Mouse (Mus musculus): ENCODE results near the gene Kcnj14. TPM values are rescaled to one million over a fixed set of nuclear protein-coding genes. Genes with fewer than 3 reads are reported as not detected.
A peak's percentile ranks its signal among the peaks of the same experiment; 100 is the strongest.

The Kcnj14 gene
- total RNA-seq, 2 experiments from 2014 or later, result 0.09 to 0.38 TPM

GRCm38 (mm10) chr7:45833148-45833790 lies 8.7 kb upstream of the Kcnj14 start:
- no peak for ATAC-seq (replicated peaks; ENCODE audit: low FRiP score, poor library complexity, severe bottlenecking)

GRCm38 (mm10) chr7:45832428-45832827 lies 7.8 kb upstream of the Kcnj14 start:
- no peak for ATAC-seq (replicated peaks; ENCODE audit: low FRiP score, poor library complexity, severe bottlenecking)

GRCm38 (mm10) chr7:45831128-45831525 lies 6.5 kb upstream of the Kcnj14 start:
- ATAC-seq (replicated peaks; ENCODE audit: low FRiP score, poor library complexity, severe bottlenecking), result no peak

- ATAC-seq (replicated peaks; ENCODE audit: low FRiP score, poor library complexity, severe bottlenecking), result peak; percentile 78
Observed at GRCm38 (mm10) chr7:45830427-45831127, 6.0 kb upstream of the Kcnj14 start, which contains the start of gene Grwd1. Gene Grwd1, minus strand, starts transcription at chr7:45830944.

- no peak for ATAC-seq (replicated peaks; ENCODE audit: low FRiP score, poor library complexity, severe bottlenecking)
Observed at GRCm38 (mm10) chr7:45826631-45827030, 2.0 kb upstream of the Kcnj14 start.

GRCm38 (mm10) chr7:45820913-45821312 lies 3.7 kb downstream of the Kcnj14 start:
- no peak for ATAC-seq (replicated peaks; ENCODE audit: low FRiP score, poor library complexity, severe bottlenecking)

- ATAC-seq (replicated peaks; ENCODE audit: low FRiP score, poor library complexity, severe bottlenecking), result no peak
Observed at GRCm38 (mm10) chr7:45819843-45820242, 4.7 kb downstream of the Kcnj14 start.

- ATAC-seq (replicated peaks; ENCODE audit: low FRiP score, poor library complexity, severe bottlenecking), result no peak
Observed at GRCm38 (mm10) chr7:45815984-45816351, 8.6 kb downstream of the Kcnj14 start.

GRCm38 (mm10) chr7:45815323-45815983 lies 9.1 kb downstream of the Kcnj14 start:
- ATAC-seq (replicated peaks; ENCODE audit: low FRiP score, poor library complexity, severe bottlenecking), result no peak

GRCm38 (mm10) chr7:45814841-45815240 lies 9.7 kb downstream of the Kcnj14 start:
- no peak for ATAC-seq (replicated peaks; ENCODE audit: low FRiP score, poor library complexity, severe bottlenecking)

- peak; percentile 95 for ATAC-seq (replicated peaks; ENCODE audit: low FRiP score, poor library complexity, severe bottlenecking)
Observed at GRCm38 (mm10) chr7:45813787-45814779, 10.5 kb downstream of the Kcnj14 start, which contains the start of gene Cyth2. Gene Cyth2, minus strand, starts transcription at chr7:45814581.

- no peak for ATAC-seq (replicated peaks; ENCODE audit: low FRiP score, poor library complexity, severe bottlenecking)
Observed at GRCm38 (mm10) chr7:45812921-45813320, 11.7 kb downstream of the Kcnj14 start.

GRCm38 (mm10) chr7:45809276-45810075 lies 15.1 kb downstream of the Kcnj14 start:
- no peak for ATAC-seq (replicated peaks; ENCODE audit: low FRiP score, poor library complexity, severe bottlenecking)

- no peak for ATAC-seq (replicated peaks; ENCODE audit: low FRiP score, poor library complexity, severe bottlenecking)
Observed at GRCm38 (mm10) chr7:45808471-45808870, 16.1 kb downstream of the Kcnj14 start.

GRCm38 (mm10) chr7:45805941-45806340 lies 18.6 kb downstream of the Kcnj14 start:
- ATAC-seq (replicated peaks; ENCODE audit: low FRiP score, poor library complexity, severe bottlenecking), result no peak

- no peak for ATAC-seq (replicated peaks; ENCODE audit: low FRiP score, poor library complexity, severe bottlenecking)
Observed at GRCm38 (mm10) chr7:45802551-45802950, 22.0 kb downstream of the Kcnj14 start.

- ATAC-seq (replicated peaks; ENCODE audit: low FRiP score, poor library complexity, severe bottlenecking), result peak; percentile 88
Observed at GRCm38 (mm10) chr7:45801348-45801747, 23.2 kb downstream of the Kcnj14 start.

GRCm38 (mm10) chr7:45800546-45801204 lies 23.9 kb downstream of the Kcnj14 start:
- ATAC-seq (replicated peaks; ENCODE audit: low FRiP score, poor library complexity, severe bottlenecking), result 0 out of 2 replicates have a peak, but pooled peaks have one; percentile 23
